Comparison of ENCODE assay signal across 22 mouse cellular contexts in the genomic region with DNA sequence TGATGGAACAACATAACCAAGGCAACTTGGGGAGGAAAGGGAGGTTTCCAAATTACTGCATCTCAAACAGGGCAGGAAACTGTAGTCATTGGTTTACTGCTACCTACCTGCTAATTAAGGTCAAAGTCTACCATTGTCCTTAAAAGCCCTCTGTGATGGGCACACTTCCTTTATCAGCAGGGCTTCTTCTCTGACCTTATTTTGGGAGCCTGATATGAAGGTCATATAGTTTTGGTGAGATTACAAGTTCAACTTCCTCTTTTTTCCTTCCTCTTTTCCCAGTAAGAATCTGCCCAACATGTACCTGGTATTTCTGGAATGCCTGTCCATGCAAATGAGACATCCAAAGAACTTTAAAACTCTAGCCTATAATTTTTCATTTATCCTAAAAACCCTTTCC.
DNase-seq lines count a peak whose midpoint lies in the region; ATAC-seq lines count a peak whose summit lies in the region.
"Had no signal": no experiment of that assay in that cellular context is flagged by ENCODE, and none has a peak within 500 bp of the region (broad histone marks: within the 10 kb centered on the region; RNA-seq: fewer than 3 reads in every experiment).

No protein-coding gene starts in this region.

- no peak overlapping the region for H3K27ac ChIP-seq in midbrain, embryonic 11.5 days (ENCODE audit: low read depth, low read length)
- no peak overlapping the region for H3K27ac ChIP-seq in midbrain, embryonic 13.5 days
- H3K27ac ChIP-seq in forebrain, embryonic 16.5 days (ENCODE audit: low read length), result no peak overlapping the region
- no peak overlapping the region for H3K27ac ChIP-seq in hindbrain, embryonic 12.5 days
- H3K27ac ChIP-seq: embryonic facial prominence, embryonic 13.5 days; embryonic facial prominence, embryonic 15.5 days; forebrain, embryonic 10.5 days; forebrain, embryonic 12.5 days had no signal

- no peaks in the 10 kb centered on the region for H3K36me3 ChIP-seq in midbrain, embryonic 11.5 days (ENCODE audit: control insufficient read depth, insufficient read depth, low read length)
- no peaks in the 10 kb centered on the region for H3K36me3 ChIP-seq in midbrain, embryonic 13.5 days
- no peaks in the 10 kb centered on the region for H3K36me3 ChIP-seq in forebrain, embryonic 16.5 days (ENCODE audit: control insufficient read depth, insufficient read depth)
- no peaks in the 10 kb centered on the region for H3K36me3 ChIP-seq in hindbrain, embryonic 12.5 days
- H3K36me3 ChIP-seq: embryonic facial prominence, embryonic 13.5 days; embryonic facial prominence, embryonic 15.5 days; forebrain, embryonic 10.5 days; forebrain, embryonic 12.5 days had no signal

- no peak overlapping the region for H3K9ac ChIP-seq in midbrain, embryonic 11.5 days (ENCODE audit: low read length)
- H3K9ac ChIP-seq in midbrain, embryonic 13.5 days (replicated peaks), result no peak overlapping the region
- H3K9ac ChIP-seq in forebrain, embryonic 16.5 days (replicated peaks; ENCODE audit: low read depth, low read length), result no peak overlapping the region
- no peak overlapping the region for H3K9ac ChIP-seq in hindbrain, embryonic 12.5 days
- H3K9ac ChIP-seq: embryonic facial prominence, embryonic 13.5 days; embryonic facial prominence, embryonic 15.5 days; forebrain, embryonic 12.5 days; forebrain, postnatal 0 days had no signal

- H3K4me1 ChIP-seq in midbrain, embryonic 11.5 days (ENCODE audit: control insufficient read depth, insufficient read depth, low read length), result no peaks in the 10 kb centered on the region
- no peaks in the 10 kb centered on the region for H3K4me1 ChIP-seq in midbrain, embryonic 13.5 days (replicated peaks)
- H3K4me1 ChIP-seq in forebrain, embryonic 16.5 days (replicated peaks; ENCODE audit: control insufficient read depth, insufficient read depth, low read length), result no peaks in the 10 kb centered on the region
- no peaks in the 10 kb centered on the region for H3K4me1 ChIP-seq in hindbrain, embryonic 12.5 days
- H3K4me1 ChIP-seq: embryonic facial prominence, embryonic 13.5 days; embryonic facial prominence, embryonic 15.5 days; forebrain, embryonic 10.5 days; forebrain, embryonic 12.5 days had no signal

- no peaks in the 10 kb centered on the region for H3K9me3 ChIP-seq in midbrain, embryonic 11.5 days (ENCODE audit: control insufficient read depth, low read length)
- no peaks in the 10 kb centered on the region for H3K9me3 ChIP-seq in midbrain, embryonic 13.5 days
- no peaks in the 10 kb centered on the region for H3K9me3 ChIP-seq in forebrain, embryonic 16.5 days (ENCODE audit: control insufficient read depth, low read length)
- H3K9me3 ChIP-seq in hindbrain, embryonic 12.5 days (replicated peaks), result no peaks in the 10 kb centered on the region
- H3K9me3 ChIP-seq: embryonic facial prominence, embryonic 13.5 days; embryonic facial prominence, embryonic 15.5 days; forebrain, embryonic 10.5 days; forebrain, embryonic 12.5 days had no signal

- H3K27me3 ChIP-seq in midbrain, embryonic 11.5 days (ENCODE audit: control insufficient read depth, insufficient read depth, low read length), result no peaks in the 10 kb centered on the region
- H3K27me3 ChIP-seq in midbrain, embryonic 13.5 days, result no peaks in the 10 kb centered on the region
- no peaks in the 10 kb centered on the region for H3K27me3 ChIP-seq in forebrain, embryonic 16.5 days (replicated peaks; ENCODE audit: control insufficient read depth, insufficient read depth, low read length)
- no peaks in the 10 kb centered on the region for H3K27me3 ChIP-seq in hindbrain, embryonic 12.5 days
- H3K27me3 ChIP-seq: embryonic facial prominence, embryonic 13.5 days; embryonic facial prominence, embryonic 15.5 days; forebrain, embryonic 12.5 days had no signal

- DNase-seq in midbrain, embryonic 11.5 days (ENCODE audit: low spot score, missing footprints), result peak; percentile 12
- peak; percentile 28 for DNase-seq in MEL-GATA-1-ER (ENCODE audit: extremely low read depth, low read depth)
- DNase-seq: adrenal gland, adult 2 months; adrenal gland, postnatal 10 days; adrenal gland, postnatal 25 days; cerebellum, adult 11 months; cerebellum, adult 18-20 months; cerebellum, adult 8-10 months; cerebellum, adult 9-11 months; cerebellum, postnatal 14 days; cerebellum, postnatal 36 days; embryo, embryonic 11 days; forebrain, postnatal 0 days had no signal

- H3K4me3 ChIP-seq in midbrain, embryonic 11.5 days (ENCODE audit: low read depth, low read length), result no peak overlapping the region
- no peak overlapping the region for H3K4me3 ChIP-seq in midbrain, embryonic 13.5 days (replicated peaks)
- H3K4me3 ChIP-seq in forebrain, embryonic 16.5 days (replicated peaks; ENCODE audit: low read length), result no peak overlapping the region
- H3K4me3 ChIP-seq in hindbrain, embryonic 12.5 days, result no peak overlapping the region
- H3K4me3 ChIP-seq: embryonic facial prominence, embryonic 13.5 days; embryonic facial prominence, embryonic 15.5 days; erythroblast, embryonic 14.5 days; forebrain, embryonic 10.5 days; forebrain, embryonic 12.5 days had no signal

- no peak for ATAC-seq in midbrain, embryonic 11.5 days (ENCODE audit: low FRiP score)
- ATAC-seq in midbrain, embryonic 13.5 days, result no peak
- no peak for ATAC-seq in forebrain, embryonic 16.5 days
- no peak for ATAC-seq in hindbrain, embryonic 12.5 days (ENCODE audit: low FRiP score)
- ATAC-seq: forebrain, embryonic 14.5 days; forebrain, postnatal 0 days had no signal

- H3K4me2 ChIP-seq in midbrain, embryonic 11.5 days, result no peak overlapping the region
- no peak overlapping the region for H3K4me2 ChIP-seq in midbrain, embryonic 13.5 days (replicated peaks)
- no peak overlapping the region for H3K4me2 ChIP-seq in forebrain, embryonic 16.5 days (ENCODE audit: low read length)
- no peak overlapping the region for H3K4me2 ChIP-seq in hindbrain, embryonic 12.5 days (replicated peaks)
- H3K4me2 ChIP-seq: embryonic facial prominence, embryonic 13.5 days; embryonic facial prominence, embryonic 15.5 days; forebrain, embryonic 12.5 days had no signal
